Mouse (Mus musculus): ENCODE data around the gene Rd3l.
"Not testable (repeated sequence)": the region's sequence is repeated elsewhere in the genome, so short reads cannot be mapped to it uniquely, and the experiment has no call there.

The Rd3l gene

DNA sequence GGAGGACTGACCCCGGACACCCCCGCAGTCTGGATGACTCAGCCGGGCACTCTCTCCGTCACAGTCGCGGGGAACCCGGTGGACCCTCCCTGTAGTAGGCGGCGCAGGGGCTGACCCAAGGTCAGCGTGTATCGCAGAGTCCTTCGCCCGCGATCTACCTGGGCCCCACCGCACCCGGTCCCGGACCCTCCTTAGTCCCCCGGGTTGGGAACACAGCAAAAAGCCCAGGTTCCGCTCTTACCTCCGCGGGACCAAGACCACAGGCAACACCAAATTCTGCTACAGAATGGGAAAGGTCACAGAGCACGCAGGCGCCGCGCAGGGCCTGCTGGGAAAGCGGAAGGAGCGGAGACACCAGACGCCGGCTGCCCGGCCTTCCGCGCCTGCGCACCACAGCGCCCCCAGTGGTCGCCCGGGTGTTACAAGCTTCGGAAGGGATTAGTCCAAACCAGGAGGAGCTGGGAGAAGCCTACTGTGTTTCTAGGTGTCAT, 14.4 kb downstream of the Rd3l start, which contains the start of gene Atp5mpl:
Gene Atp5mpl, minus strand, starts transcription at position 295 of the 491 bp plus-strand sequence.
- DNase-seq (ENCODE audit: low spot score): peak; percentile 94

- no peak for DNase-seq (ENCODE audit: low spot score)
Observed at GRCm38 (mm10) chr12:111963339-111963738, 17.8 kb downstream of the Rd3l start.

DNA sequence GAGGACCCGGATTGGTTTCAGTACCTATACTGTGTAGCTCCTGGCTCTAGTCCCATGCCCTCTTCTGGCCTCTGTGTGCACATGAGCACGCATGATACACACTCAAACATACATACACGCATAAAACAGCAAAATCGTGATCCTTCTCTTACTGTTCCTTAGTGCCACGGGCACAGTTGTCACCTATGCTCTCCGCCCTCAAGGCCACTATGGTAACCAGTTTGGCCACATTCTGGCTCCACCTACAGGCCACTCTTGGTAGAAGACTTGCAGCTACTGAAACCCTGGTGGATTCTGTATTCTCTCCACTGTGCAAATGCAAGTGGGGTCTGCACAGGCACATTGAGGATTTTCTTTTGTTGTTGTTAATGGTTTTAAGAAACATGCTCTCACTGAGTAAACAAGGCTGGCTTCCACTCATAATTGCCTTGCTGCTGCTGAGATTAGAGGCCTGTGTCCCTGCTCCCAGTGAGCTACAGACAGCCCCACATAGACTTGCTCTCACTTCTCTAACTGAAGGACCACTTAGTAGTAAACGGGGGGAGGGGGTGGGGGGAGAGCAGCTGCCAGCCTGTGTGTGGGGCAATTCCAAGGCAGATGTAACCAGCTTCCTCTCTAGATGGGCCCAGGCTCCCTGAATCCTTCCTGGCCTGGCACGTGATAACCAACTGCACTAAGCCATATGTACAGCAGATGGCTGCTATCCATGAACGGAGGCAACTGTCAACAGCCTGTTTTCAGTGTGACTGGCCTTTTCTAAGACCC, 22.8 kb downstream of the Rd3l start:
- peak; percentile 82 for DNase-seq (ENCODE audit: low spot score)

- no peak for DNase-seq (ENCODE audit: low spot score)
Observed at GRCm38 (mm10) chr12:111956173-111956572, 24.9 kb downstream of the Rd3l start.

GRCm38 (mm10) chr12:111951701-111952100, 29.4 kb downstream of the Rd3l start:
- no peak for DNase-seq (ENCODE audit: low spot score)

DNA sequence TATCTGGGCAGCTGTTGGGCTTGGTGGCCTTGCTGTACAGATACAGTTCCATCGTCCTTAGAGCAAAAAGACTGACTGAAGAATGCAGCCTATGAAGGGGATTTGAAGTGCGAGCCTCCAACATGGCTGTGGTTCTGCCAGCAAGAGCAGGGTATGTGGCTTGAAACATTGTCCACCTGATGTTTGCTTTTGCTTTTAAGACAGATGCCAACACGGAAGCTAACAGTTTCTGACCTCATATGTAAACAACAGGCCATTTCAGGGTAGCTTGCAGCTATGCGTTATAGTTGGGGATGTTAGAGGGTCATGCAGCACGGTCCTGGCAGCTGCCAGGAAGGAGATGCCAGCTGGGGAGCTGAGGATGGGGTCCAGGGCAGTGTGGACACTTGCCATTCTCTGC, 30.6 kb downstream of the Rd3l start:
- no peak for DNase-seq (ENCODE audit: low spot score)

- DNase-seq (ENCODE audit: low spot score): peak; percentile 59
Observed at GRCm38 (mm10) chr12:111946716-111947115, 34.4 kb downstream of the Rd3l start.

DNA sequence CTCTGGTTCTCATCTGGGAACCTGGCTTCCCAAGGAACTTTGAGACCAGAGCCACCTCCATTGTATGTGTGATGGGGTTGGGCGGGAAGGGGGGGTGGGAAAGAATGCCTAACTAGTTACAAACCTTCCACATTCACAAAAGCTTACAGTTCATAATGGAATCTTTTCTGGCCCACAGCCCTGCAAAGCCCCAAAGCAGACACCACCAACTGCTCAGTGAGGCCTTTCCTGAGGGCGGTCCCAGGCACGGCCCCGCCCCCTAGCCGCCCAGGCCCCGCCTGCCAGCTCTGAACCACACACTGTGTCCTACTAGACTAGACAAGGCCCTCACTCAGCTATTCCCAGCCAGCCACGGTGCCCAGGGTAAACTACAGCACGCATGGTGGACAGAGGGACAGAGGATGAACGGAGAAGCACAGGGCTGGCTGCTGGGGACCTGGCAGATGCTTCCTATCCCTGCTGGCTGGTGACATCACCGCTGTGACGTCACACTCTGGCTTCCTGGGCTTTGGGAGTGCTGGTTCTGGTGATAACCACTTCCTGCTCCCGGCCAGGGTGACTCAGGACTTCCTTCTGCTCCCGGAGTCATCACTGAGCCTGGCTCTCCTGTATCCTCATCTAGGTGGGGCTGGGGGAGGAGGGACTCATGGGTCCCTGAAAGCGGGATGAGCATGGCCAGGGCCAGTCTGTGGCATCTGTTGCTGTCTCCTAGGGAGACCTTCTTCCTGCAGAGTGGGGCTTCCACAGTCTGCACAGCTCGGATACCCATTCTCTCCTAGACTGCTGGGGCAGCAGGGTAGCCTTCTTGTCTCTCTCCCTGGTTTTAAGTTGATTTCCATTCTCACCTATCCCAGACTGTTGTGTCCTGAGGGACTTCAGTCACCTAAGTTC, 35.1 kb downstream of the Rd3l start:
- DNase-seq (ENCODE audit: low spot score): not testable (repeated sequence)

DNA sequence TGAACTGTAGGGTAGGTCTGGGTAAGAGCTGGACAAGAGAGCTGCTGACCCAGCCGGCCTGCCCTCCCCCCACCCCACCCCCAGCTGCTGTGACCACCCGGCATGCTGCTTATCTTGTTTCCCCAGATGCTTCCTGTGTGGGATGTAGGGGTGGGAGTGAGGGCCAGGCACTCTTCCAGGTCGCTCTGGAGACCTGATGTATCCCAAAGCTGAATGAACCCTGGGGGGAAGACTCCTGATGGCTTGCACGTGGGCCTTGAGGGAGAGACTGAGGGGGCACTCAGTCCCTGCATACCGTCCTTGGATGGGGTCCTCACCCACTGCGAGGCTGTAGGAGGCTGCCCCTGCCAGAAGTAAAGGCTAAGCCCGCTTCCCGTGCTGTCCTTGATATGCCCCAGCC, 36.0 kb downstream of the Rd3l start:
- no peak for DNase-seq (ENCODE audit: low spot score)

DNA sequence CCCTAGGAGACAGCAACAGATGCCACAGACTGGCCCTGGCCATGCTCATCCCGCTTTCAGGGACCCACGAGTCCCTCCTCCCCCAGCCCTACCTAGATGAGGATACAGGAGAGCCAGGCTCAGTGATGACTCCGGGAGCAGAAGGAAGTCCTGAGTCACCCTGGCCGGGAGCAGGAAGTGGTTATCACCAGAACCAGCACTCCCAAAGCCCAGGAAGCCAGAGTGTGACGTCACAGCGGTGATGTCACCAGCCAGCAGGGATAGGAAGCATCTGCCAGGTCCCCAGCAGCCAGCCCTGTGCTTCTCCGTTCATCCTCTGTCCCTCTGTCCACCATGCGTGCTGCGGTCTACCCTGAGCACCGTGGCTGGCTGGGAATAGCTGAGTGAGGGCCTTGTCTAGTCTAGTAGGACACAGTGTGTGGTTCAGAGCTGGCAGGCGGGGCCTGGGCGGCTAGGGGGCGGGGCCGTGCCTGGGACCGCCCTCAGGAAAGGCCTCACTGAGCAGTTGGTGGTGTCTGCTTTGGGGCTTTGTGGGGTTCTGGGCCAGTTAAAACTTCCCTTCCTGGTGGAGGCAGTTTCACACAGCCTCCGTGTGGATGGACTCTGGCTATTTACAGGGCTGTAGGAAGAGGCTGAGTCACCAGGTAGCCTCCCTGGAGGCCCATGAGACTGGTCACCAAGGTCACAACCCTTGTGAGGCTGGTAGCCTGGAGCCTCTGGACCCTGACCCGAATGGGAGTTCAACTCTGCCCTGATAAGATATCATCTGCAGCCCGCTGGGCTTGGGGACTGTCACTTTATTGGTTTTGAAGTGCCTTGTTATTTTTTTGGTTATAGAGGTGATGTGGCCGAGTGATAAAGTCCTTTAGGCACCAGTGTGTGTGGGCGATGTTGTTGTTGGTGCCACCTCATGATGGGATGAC, 36.8 kb downstream of the Rd3l start:
- DNase-seq (ENCODE audit: low spot score): not testable (repeated sequence)

- no peak for DNase-seq (ENCODE audit: low spot score)
Observed at GRCm38 (mm10) chr12:111943421-111944064, 37.6 kb downstream of the Rd3l start.

DNA sequence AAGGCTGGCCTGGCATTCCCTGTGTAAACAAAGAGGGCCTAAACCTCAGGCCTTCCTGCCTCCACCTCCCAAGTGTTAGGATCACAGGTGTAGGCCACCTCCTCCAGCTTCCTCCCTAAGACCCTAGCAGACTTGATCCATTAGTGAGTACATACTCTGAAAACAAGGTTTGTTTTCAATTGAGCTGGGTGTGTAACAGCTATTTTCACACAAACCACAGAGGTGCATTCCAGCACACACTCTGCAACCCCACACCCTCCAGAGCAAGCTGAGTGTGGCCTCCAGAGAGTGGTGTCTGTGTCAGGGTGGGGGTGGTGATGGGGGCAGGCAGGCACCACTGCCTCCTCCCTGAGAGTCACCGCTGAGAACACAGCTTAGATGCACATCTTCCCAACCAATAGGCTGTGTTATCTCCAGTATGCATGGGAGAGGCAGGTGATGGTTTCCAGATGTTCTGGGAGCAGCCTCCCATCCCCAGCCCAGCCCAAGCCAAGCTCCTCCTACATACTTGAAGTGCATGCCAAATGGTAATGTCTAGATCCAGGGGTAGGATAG, 42.4 kb downstream of the Rd3l start:
- DNase-seq (ENCODE audit: low spot score): peak; percentile 66

DNA sequence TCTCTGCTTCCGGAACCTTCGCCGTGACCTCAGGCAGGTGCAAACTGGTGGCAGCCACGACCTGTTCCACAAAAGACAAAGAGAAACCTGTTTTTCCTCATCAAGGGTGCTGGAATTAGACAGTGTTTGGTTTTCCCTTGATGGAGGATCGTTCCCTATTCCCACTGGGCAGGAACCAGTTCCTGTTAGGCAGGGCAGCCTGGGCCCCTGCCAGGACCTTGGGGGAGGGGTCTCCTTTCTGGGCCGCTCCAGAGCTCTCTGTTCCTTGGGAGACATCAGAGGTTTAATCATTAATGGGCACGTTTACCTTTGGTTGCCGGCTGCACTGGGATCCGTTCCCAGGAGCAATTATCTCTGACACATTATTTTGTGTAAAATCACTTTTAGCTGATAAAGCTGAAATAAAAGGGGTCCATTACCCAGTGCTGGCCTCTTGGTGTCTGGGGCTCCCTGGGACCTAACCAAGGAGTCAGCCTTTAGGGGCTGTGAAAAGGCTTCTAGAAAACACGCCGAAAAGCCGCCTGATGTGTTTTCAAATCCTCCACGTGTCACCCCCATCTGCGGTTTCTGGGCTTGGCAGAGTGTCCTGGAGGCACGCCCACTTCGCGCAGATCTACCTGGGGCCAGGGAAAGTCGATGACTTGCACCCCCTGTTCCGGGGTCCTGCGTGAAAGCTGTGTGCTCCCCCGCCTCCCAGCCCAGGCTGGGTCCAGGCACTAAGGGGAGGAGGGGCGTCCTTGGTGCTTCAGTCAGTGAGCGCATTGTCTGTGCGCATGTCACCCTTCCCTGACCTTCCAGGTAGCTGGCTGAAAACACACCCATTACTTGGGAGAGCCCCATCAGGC, 44.2 kb downstream of the Rd3l start:
- no peak for DNase-seq (ENCODE audit: low spot score)

DNA sequence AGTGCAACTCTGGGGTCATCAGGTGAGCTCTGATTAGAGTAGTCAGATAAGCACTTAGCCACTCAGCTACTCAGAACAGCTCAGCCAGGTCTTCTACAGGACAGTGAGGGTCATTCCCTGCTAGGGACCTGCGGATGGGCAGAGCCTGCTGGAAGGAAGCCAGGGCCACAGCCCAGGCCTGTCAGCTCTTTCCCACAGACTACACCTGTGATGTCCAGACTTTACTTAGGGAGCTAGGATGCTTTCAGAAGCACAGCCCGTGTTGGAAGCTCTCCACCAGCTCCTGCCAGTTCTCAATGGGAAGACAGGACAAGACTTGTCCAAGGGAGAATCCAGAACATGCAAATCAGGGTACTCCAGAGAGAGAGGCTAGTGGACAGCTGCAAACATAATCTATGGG, 47.1 kb downstream of the Rd3l start:
- DNase-seq (ENCODE audit: low spot score): no peak

DNA sequence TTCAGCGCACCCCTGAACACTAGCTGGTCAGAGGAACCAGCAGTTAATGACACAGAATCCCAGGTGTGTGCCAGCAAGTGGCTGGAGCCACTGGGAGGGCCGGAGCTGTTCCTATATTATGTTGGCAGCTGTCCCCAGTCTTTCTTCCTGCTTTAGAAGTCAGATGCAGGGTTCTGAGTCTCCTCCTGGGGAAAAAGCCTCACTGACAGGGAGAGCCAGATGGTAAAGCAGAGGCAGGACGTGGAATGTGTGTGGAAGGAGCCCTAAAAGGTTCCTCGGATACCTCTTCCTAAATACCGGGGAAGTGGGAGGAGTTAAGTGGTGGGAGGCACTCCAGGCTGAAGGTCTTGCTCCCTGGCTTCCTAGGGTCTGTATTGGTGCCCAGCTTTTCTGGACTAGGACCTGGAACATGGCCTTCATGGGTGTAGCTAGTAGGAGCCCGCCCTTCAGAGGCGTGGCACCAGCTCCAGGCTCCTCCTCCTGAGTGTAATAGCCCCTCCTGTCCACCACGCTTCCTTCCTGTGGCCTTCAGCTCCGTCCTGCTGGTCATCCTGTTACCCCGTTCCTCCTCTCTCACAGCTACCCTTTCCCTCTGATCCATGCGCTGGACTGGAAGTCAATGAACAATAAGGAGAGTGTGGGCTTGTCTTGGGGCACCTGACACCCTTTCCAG, 47.9 kb downstream of the Rd3l start:
- no peak for DNase-seq (ENCODE audit: low spot score)

- DNase-seq (ENCODE audit: low spot score): no peak
Observed at GRCm38 (mm10) chr12:111932513-111932912, 48.6 kb downstream of the Rd3l start.

DNA sequence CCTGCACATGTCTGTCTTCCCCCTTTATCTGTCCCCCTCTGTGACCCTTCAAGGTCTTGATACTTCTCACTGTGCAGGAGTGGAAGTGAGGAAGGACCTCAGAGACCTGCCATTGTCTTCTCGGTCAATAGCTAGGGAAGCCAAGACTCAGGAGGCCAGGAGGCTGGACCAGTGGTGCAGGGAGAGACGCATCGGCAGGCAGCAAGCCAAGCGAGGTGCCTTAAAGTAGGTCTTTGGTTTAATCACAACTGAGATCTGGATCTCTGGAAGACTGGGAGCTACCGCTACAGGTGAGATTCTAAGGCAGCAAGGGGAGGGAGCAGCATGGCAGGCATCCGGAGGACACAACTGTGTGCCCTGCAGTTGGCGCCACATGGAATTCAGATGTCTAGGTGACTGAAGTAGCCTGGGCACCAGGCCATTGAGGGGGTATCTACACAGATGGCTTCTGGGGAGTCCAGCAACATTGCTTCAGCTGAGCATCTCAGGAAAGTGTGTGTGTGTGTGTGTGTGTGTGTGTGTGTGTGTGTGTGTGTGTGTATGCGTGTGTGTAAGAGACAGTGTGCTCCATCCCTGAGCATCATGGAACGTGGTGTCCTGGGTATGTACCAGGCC, 49.6 kb downstream of the Rd3l start:
- no peak for DNase-seq (ENCODE audit: low spot score)
